Mouse (Mus musculus) CD4-positive, CD25-positive, alpha-beta regulatory T cell, adult 9 weeks (primary cell): ENCODE data around the gene Yaf2. TPM values are rescaled to one million over a fixed set of nuclear protein-coding genes. Genes with fewer than 3 reads are reported as not detected.

Experiments used
- polyA plus RNA-seq: library from polyadenylated mRNA; unstranded; fragments of 100-300 nt; shearing (Covaris generic); gene quantifications from one replicate; pipeline ENCODE4 v1.2.1, GENCODE M21; 2017

Gene Yaf2
- 22.2 TPM for polyA plus RNA-seq

GRCm38 (mm10) chr15:93336925-93337761, at the start of gene Yaf2:
Gene Yaf2, minus strand, starts transcription at chr15:93336935.

GRCm38 (mm10) chr15:93274679-93275583, 61.8 kb downstream of the Yaf2 start, which contains the start of gene Gxylt1:
Gene Gxylt1, minus strand, starts transcription at chr15:93275179.

Other genes starting within 250 kb of the Yaf2 start
- gene Gxylt1, start 61.8 kb downstream of the Yaf2 start, polyA plus RNA-seq: 3.4 TPM
- gene Zcrb1, start 61.4 kb upstream of the Yaf2 start, polyA plus RNA-seq: 34.9 TPM
- 52.2 TPM for gene Pphln1, start 61.4 kb upstream of the Yaf2 start, polyA plus RNA-seq